Mouse (Mus musculus) kidney, embryonic 14.5 days (tissue): ENCODE results near the gene Zfp362. TPM values are rescaled to one million over a fixed set of nuclear protein-coding genes. Genes with fewer than 3 reads are reported as not detected.

Source experiments
- ATAC-seq: fragments of 200-750 bp; cut with Nextera tagmentation; 2 replicates; pipeline ENCODE4 v1.8.0; 2017; ENCODE audit warnings: moderate number of reproducible peaks, mild to moderate bottlenecking, moderate TSS enrichment, moderate library complexity; ENCODE audit not compliant: low FRiP score, low TSS enrichment
- H3K27ac ChIP-seq: fragments of 300-500 bp; sonication (generic); 2 replicates; pipeline ENCODE4 v1.5.1; 2014; ENCODE audit warnings: low read depth, mild to moderate bottlenecking, low read length, moderate library complexity, mixed read lengths
- H3K27me3 ChIP-seq: fragments of 300-500 bp; sonication (generic); 2 replicates; pipeline ENCODE4 v1.6.1; 2014; ENCODE audit warnings: mild to moderate bottlenecking, low read length; ENCODE audit not compliant: control insufficient read depth, insufficient read depth
- H3K36me3 ChIP-seq: fragments of 300-500 bp; sonication (generic); 2 replicates; pipeline ENCODE4 v1.6.1; 2014; ENCODE audit warnings: low read length, mixed read lengths; ENCODE audit not compliant: control insufficient read depth, insufficient read depth
- H3K4me1 ChIP-seq: fragments of 300-500 bp; sonication (generic); 2 replicates; pipeline ENCODE4 v1.6.1; 2014; ENCODE audit warnings: low read length, mixed read lengths; ENCODE audit not compliant: control insufficient read depth, insufficient read depth
- H3K4me2 ChIP-seq: fragments of 300-500 bp; sonication (generic); replicated peaks from 2 replicates; pipeline ENCODE4 v1.6.1; 2014; ENCODE audit warnings: low read depth, mild to moderate bottlenecking, low read length
- H3K4me3 ChIP-seq: fragments of 300-500 bp; sonication (generic); 2 replicates; pipeline ENCODE4 v1.5.1; 2014; ENCODE audit warnings: mild to moderate bottlenecking, low read length
- H3K9ac ChIP-seq: fragments of 300-500 bp; sonication (generic); 2 replicates; pipeline ENCODE4 v1.6.1; 2014; ENCODE audit warnings: low read depth, mild to moderate bottlenecking, low read length, moderate library complexity
- H3K9me3 ChIP-seq: fragments of 300-500 bp; sonication (generic); 2 replicates; pipeline ENCODE4 v1.6.1; 2016; ENCODE audit warnings: low read length; ENCODE audit not compliant: control insufficient read depth
- WGBS: fragments of 180-500 bp; shearing (Covaris S2); extraction: QIAGEN DNeasy Blood & Tissue Kit; methylation state at CpG from one replicate; pipeline ENCODE4 v1.1.7; 2014; 5-methylcytosine and 5-hydroxymethylcytosine counted together
- polyA plus RNA-seq: library from polyadenylated mRNA; unstranded; fragments of >200 nt; fragmentation: Nextera tagmentation; extraction: Ambion mirVana; gene quantifications from 2 replicates; pipeline ENCODE4 v1.2.1, GENCODE M21; 2014

The Zfp362 gene
- polyA plus RNA-seq, 1 experiment from 2014 or later, result 37.8 TPM

DNA sequence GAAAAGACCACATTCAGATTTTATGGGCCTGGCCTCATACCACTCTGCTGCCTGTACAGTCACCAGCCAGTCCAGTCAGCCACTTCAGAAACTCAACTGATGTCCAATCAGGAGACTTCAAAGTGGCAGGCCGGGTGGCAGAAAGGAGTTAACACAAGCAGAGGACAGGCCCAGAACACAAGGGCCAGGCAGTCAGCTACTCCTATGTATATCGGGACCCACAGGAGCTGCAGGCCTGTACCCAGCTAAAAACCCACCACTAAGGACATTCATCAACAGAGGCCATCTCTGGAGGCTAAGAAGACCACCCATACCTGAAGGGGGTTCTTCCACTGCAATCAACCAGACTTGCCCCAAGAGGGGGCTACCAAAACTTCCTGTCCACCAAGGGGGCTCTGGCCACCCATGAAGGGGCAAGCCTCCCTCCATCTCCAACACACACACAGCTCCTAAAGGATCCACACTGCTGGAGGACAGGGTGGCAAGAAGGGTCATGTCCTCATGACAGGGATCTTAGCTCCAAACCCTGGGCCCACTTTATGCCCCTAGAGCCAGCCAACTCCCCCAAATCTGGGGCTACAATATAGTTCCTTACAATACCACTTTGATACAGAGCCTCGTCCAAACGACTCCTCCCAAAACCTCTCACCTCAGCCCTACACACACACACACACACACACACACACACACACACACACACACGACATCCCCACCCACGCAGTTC is 1.3 kb downstream of the Zfp362 start:
- Histone ChIP-seq H3K27ac (peak overlapping the region; percentile 84), H3K36me3 (no peaks in the 10 kb centered on the region; the same call in 1 of the 2 replicates), H3K4me1 (peaks cover 44% of the 10 kb centered on the region), H3K4me3 (peak overlapping the region; percentile 75), H3K9ac (peak overlapping the region; percentile 99), H3K27me3 (no peaks in the 10 kb centered on the region), H3K9me3 (no peaks in the 10 kb centered on the region), H3K4me2 (peak overlapping the region; percentile 85)
- 3% methylated on average over 6 of the region's 6 CpGs for WGBS
- ATAC-seq, result peak; percentile 5; the same call in 1 of the 2 replicates

DNA sequence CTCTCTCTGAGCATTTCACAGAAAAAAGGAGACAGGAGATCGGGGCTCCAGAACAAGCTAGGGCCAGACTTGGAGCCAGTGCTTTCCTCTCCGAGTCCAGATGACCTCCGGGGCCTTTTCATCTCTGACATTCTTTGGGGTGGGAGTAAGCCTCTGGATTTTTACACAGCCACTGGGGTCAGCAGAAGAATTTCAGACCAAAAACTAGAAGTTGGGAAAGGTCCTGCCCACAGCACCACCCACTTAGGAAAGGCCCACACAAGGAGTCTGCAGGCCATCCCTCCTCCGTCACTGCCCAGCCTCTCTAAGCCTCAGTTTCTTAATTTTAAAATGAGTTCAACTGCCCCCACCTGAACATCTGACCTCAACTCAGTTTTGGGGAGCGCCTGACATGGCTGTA is 2.3 kb downstream of the Zfp362 start:
- H3K36me3 ChIP-seq, result no peaks in the 10 kb centered on the region; the same call in 1 of the 2 replicates
- peak overlapping the region; percentile 99; the same call in 1 of the 2 replicates for H3K9ac ChIP-seq
- H3K4me1 ChIP-seq, result peaks cover 54% of the 10 kb centered on the region
- ATAC-seq, result no peak
- peak overlapping the region; percentile 75 for H3K4me3 ChIP-seq
- no peaks in the 10 kb centered on the region for H3K9me3 ChIP-seq
- WGBS, result 37% methylated on average over 5 of the region's 5 CpGs
- H3K27ac ChIP-seq, result peak overlapping the region; percentile 84
- H3K27me3 ChIP-seq, result no peaks in the 10 kb centered on the region
- peak overlapping the region; percentile 85 for H3K4me2 ChIP-seq

DNA sequence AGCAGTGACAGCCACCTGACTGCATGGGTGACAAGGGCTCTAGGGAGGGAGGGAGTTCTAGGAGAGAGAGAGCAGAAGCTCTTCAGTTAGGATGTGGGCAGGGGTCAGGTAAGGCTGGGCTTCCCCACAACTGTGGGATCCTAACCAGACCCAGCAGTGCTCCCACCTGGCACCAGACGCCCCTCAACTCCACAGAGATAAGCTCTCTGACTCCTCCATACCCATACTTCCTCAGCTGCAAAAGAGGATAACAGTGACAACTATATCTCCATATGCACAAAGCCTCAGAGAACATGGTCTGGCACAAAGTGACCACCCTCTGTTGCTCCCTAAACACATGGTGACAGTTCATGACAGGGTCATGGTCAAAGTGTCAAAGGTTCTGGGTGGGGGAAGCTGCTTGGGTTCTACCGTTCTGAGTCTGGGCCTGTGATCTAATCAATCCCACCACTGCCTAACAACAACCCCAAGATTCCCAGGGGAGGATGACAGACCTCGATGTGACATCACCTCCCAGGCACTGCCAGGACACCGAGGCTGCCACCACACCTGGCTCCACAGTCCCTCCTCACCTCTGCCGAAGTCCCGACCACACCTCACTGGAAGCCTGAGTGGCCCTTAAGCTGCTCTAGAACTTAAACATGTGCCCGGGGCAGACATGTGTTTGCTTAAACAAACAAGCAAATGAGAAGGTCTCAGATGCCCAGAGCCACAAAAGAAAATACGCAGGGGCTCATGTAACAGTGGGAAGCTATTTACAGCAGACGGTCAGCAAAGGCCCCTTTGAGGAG is 4.0 kb downstream of the Zfp362 start:
- Histone ChIP-seq H3K9ac (no peak overlapping the region), H3K9me3 (no peaks in the 10 kb centered on the region), H3K27ac (no peak overlapping the region), H3K27me3 (no peaks in the 10 kb centered on the region), H3K4me1 (peaks cover 68% of the 10 kb centered on the region), H3K4me2 (no peak overlapping the region), H3K4me3 (no peak overlapping the region), H3K36me3 (no peaks in the 10 kb centered on the region; the same call in 1 of the 2 replicates)
- no peak for ATAC-seq
- WGBS, result 29% methylated on average over 9 of the region's 9 CpGs

DNA sequence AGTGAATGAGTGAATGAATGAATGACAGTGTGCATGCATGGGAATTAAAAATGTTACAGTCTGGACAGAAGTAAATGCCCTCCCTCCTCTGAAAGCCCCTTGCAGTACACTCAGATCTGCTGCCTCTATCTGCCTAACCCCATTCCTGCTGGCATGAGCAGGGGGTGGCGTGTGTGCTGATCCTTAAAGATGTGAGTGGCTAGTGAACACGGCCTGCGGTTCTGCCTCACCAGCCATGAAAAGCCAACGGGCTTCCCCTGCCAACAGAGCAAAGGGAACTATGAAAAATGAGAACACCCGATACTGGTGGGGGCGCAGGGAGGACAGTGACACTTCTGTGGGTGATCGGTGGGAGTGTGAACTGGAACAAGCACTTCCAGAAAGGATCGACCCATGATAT is 9.1 kb downstream of the Zfp362 start:
- no peak overlapping the region for H3K27ac ChIP-seq
- peaks cover 16% of the 10 kb centered on the region; the same call in 1 of the 2 replicates for H3K36me3 ChIP-seq
- no peaks in the 10 kb centered on the region for H3K9me3 ChIP-seq
- H3K4me2 ChIP-seq, result no peak overlapping the region
- H3K4me1 ChIP-seq, result peaks cover 52% of the 10 kb centered on the region
- no peak overlapping the region for H3K4me3 ChIP-seq
- 38% methylated on average over 8 of the region's 8 CpGs for WGBS
- no peak for ATAC-seq
- 0 out of 2 replicates have a peak overlapping the region, but pooled peaks have one; percentile 0 for H3K9ac ChIP-seq
- no peaks in the 10 kb centered on the region for H3K27me3 ChIP-seq

DNA sequence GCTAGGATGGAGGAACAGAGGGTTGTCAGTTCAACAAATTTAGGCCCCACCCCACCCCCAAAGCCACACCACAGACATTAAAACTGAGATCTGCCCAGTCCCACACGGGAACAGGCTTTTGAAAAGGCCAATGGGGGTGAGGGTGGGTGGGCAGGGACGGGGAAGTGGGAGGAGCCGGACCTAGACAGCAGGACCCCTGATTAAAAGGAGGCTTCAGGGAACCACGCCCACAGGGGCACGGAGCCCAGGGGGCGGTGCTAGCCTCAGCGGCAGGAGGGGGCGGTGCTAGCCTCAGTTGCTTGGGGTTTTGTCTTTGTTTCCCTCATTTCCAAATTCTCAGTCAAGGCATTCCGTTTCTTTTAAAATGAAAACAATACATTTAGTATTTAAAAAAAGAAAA is 10.2 kb downstream of the Zfp362 start:
- Histone ChIP-seq H3K36me3 (peaks cover 22% of the 10 kb centered on the region; the same call in 1 of the 2 replicates), H3K9me3 (no peaks in the 10 kb centered on the region), H3K4me2 (no peak overlapping the region), H3K9ac (no peak overlapping the region), H3K4me1 (peaks cover 49% of the 10 kb centered on the region), H3K4me3 (no peak overlapping the region), H3K27me3 (no peaks in the 10 kb centered on the region), H3K27ac (peak overlapping the region; percentile 51; the same call in 1 of the 2 replicates)
- ATAC-seq, result peak; percentile 32; the same call in 1 of the 2 replicates
- 14% methylated on average over 9 of the region's 9 CpGs for WGBS

DNA sequence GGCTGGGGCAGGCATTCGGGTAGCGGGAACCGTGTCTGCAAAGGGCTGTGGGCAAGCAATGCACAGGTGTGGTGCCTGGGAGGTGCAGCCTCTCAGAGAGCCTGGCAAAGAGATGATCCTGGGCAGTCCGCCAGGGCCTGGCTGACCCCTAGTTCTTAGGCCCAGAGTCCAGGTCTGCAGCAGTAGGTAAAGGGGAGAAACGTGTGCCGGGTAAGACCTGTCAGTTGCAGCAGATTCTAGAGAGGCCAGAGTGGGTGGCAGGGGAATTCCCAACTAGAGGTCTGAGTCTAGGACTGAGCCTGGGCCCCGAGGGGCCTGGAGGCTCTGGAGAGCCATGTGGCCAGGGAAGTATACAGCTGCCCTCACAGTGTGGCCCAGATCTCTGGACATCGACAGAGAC is 11.6 kb downstream of the Zfp362 start:
- no peak for ATAC-seq
- Histone ChIP-seq H3K27ac (no peak overlapping the region), H3K27me3 (no peaks in the 10 kb centered on the region), H3K9me3 (no peaks in the 10 kb centered on the region), H3K4me1 (peaks cover 39% of the 10 kb centered on the region), H3K4me3 (no peak overlapping the region), H3K36me3 (peaks cover 34% of the 10 kb centered on the region; the same call in 1 of the 2 replicates), H3K4me2 (no peak overlapping the region), H3K9ac (no peak overlapping the region)
- WGBS, result 89% methylated on average over 8 of the region's 8 CpGs

DNA sequence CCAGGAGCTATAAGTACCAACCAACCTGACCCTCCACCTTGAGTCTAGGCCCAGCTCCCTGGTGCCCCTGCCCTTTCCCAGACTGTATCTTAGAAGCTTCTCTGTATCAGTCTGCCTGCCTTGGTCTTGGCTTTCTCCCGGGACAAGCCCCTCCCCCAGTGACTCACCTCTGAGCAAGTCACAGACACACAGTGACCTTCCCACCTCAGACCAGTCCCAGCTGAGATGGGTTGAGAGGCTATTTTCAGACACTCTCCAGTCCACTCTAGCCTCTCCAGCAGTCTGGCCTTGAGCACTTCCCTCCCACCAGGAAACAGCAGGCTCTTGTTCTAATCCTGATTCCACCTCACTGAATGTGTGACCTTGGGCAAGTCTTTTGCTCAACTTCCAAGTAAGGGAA is 12.1 kb downstream of the Zfp362 start:
- no peak for ATAC-seq

DNA sequence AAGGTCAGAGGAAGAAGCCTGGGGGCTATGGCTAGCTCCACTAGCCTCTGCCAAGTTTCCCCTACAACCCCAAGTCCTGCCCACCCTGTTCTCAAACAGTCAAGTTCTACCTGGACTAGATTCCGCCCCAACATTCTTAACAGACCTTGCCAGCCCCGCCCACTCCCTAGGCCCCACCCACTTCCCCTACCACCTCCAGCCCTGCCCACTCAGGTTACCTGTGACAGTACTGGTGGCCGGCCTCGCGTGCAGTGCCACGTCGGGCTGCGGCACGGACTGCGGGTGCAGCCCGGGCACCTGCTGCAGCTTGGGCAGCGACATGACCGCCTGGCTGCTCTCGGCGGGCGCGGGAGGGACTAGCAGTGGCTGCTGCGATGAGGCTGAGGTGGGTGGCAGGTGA is 16.2 kb downstream of the Zfp362 start:
- H3K9ac ChIP-seq, result no peak overlapping the region
- H3K36me3 ChIP-seq, result peaks cover 74% of the 10 kb centered on the region
- no peak overlapping the region for H3K27ac ChIP-seq
- no peaks in the 10 kb centered on the region for H3K9me3 ChIP-seq
- no peaks in the 10 kb centered on the region for H3K27me3 ChIP-seq
- no peak overlapping the region for H3K4me3 ChIP-seq
- 45% methylated on average over 18 of the region's 18 CpGs for WGBS
- no peak; the same call in 1 of the 2 replicates for ATAC-seq
- peak overlapping the region; percentile 21 for H3K4me2 ChIP-seq
- no peaks in the 10 kb centered on the region for H3K4me1 ChIP-seq

More for the DNA sequence above, 12.1 kb downstream of the Zfp362 start:
- Histone ChIP-seq H3K27ac (no peak overlapping the region), H3K27me3 (no peaks in the 10 kb centered on the region), H3K4me3 (no peak overlapping the region), H3K4me1 (peaks cover 34% of the 10 kb centered on the region), H3K9me3 (no peaks in the 10 kb centered on the region), H3K4me2 (no peak overlapping the region), H3K9ac (no peak overlapping the region), H3K36me3 (peaks cover 34% of the 10 kb centered on the region; the same call in 1 of the 2 replicates)
- WGBS, result 38% methylated on average over 1 of the region's 1 CpGs

DNA sequence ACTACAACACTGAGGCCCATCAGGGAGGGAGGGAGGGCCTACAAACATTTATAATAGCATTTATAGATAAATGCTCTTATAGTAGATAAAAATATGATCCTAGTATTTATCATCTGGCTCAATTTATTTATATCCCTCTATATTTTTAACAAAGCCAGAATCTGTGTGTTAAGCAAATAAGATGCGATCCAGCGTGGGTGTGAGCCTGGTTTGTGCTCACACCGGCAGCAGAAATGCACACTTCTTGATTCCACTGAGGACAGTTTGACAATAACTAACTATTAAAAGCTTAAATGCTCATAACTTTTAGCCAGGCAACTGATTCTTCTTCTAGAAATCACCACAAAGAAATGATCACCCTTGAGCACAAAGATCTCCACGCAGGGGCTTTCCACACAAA is 17.7 kb downstream of the Zfp362 start:
- ATAC-seq, result no peak

More for the DNA sequence above, 17.7 kb downstream of the Zfp362 start:
- Histone ChIP-seq H3K4me3 (no peak overlapping the region), H3K4me2 (no peak overlapping the region), H3K36me3 (peaks cover 78% of the 10 kb centered on the region), H3K9me3 (no peaks in the 10 kb centered on the region), H3K27me3 (no peaks in the 10 kb centered on the region), H3K27ac (no peak overlapping the region), H3K9ac (no peak overlapping the region), H3K4me1 (no peaks in the 10 kb centered on the region)
- 97% methylated on average over 4 of the region's 4 CpGs for WGBS
